Mouse (Mus musculus) heart, adult 2 months (tissue): ENCODE data around the gene Ccnd3. TPM values are rescaled to one million over a fixed set of nuclear protein-coding genes. Genes with fewer than 3 reads are reported as not detected.

Experiments used
- DNase-seq, 2 experiments: peaks; one replicate each; pipeline ENCODE4 v3.0.0; 2021
- H3K27ac ChIP-seq: fragments of 200-600 bp; 2 replicates; pipeline ENCODE4 v1.8.1; 2022
- H3K27me3 ChIP-seq: fragments of 200-500 bp; 2 replicates; pipeline ENCODE4 v1.6.1; 2012; ENCODE audit warnings: mild to moderate bottlenecking, low read length, inconsistent platforms, mixed read lengths; ENCODE audit not compliant: control insufficient read depth, insufficient read depth
- H3K36me3 ChIP-seq: fragments of 200-500 bp; 2 replicates; pipeline ENCODE4 v1.6.1; 2012; ENCODE audit warnings: low read length, inconsistent platforms; ENCODE audit not compliant: control insufficient read depth, insufficient read depth
- H3K4me1 ChIP-seq: fragments of 200-500 bp; 2 replicates; pipeline ENCODE4 v1.6.1; 2011; ENCODE audit warnings: low read length; ENCODE audit not compliant: control insufficient read depth, insufficient read depth
- H3K4me3 ChIP-seq: fragments of 200-600 bp; 2 replicates; pipeline ENCODE4 v1.8.1; 2022
- H3K79me2 ChIP-seq: fragments of 200-500 bp; replicated peaks from 2 replicates; pipeline ENCODE4 v1.6.1; 2012; ENCODE audit warnings: mild to moderate bottlenecking, inconsistent platforms, low read length, moderate library complexity, mixed read lengths; ENCODE audit not compliant: control insufficient read depth, insufficient read depth
- H3K9ac ChIP-seq: fragments of 200-500 bp; 2 replicates; pipeline ENCODE4 v1.6.1; 2012; ENCODE audit warnings: low read depth, mild to moderate bottlenecking, control low read depth, inconsistent platforms, low read length, mixed read lengths
- CTCF ChIP-seq: fragments of 200-600 bp; IDR thresholded peaks from 2 replicates; pipeline ENCODE4 v1.8.1; 2022; ENCODE audit warnings: antibody characterized with exemption, mild to moderate bottlenecking, moderate library complexity
- EP300 ChIP-seq: fragments of 200-500 bp; IDR thresholded peaks from 2 replicates; pipeline ENCODE4 v1.6.1; 2011; ENCODE audit warnings: low read depth, low read length, control low read depth; ENCODE audit not compliant: insufficient read depth
- POLR2A ChIP-seq: fragments of 200-500 bp; IDR thresholded peaks from 2 replicates; pipeline ENCODE4 v1.6.1; 2011; ENCODE audit warnings: mild to moderate bottlenecking, low read depth, low read length, control low read depth; ENCODE audit not compliant: insufficient read depth
- WGBS: fragments of 180-500 bp; shearing (Covaris S2); methylation state at CpG from one replicate; pipeline ENCODE4 v1.1.7; 2018; 5-methylcytosine and 5-hydroxymethylcytosine counted together
- intact Hi-C: fragments of 180-260 bp; cut with DNase I; formaldehyde crosslinking; loops from one replicate; pipeline ENCODE4 v1.15.1; 2025
- polyA plus RNA-seq: library from polyadenylated mRNA; depleted of rRNA; stranded (reverse); fragments of >200 nt; gene quantifications from 2 replicates; pipeline ENCODE4 v1.2.3, GENCODE M21; 2012
- total RNA-seq, 2 experiments: library from RNA; stranded (reverse); gene quantifications; 2 replicates each; pipeline ENCODE4 v1.2.3; 2021

Ccnd3 gene
- total and polyA plus RNA-seq, 3 experiments = 75.1 to 83.7 (median 75.9) TPM

DNA sequence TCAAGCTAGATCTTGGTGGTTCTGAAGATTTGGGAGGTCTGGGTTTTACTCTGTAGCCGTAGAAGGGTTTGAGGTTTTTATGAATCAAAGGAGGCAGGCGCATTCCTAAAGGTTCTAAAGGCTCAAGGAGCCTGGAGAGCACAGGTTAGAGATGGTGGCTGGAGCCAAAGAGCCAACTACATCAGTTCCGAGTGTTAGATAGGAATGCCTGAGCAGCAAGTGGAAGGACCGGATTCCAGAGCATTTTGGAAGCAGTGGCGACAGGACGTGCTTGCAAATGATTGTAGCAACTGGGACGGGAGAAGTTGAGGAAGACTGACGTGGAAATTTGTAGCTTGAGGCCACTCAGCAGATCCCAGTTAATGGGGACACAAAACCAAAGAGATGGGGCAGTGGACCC is 69.2 kb downstream of the Ccnd3 start:
- WGBS = 67% methylated on average over 8 of the region's 8 CpGs
- no peak overlapping the region for H3K27ac ChIP-seq
- intact Hi-C loops = no loop called here
- H3K27me3 ChIP-seq = no peaks in the 10 kb centered on the region
- no peak overlapping the region for H3K4me3 ChIP-seq
- H3K9ac ChIP-seq = no peak overlapping the region
- no peaks in the 10 kb centered on the region for H3K79me2 ChIP-seq
- no peaks in the 10 kb centered on the region for H3K36me3 ChIP-seq
- no peak for TF ChIP-seq CTCF
- TF ChIP-seq EP300 = no peak
- no peak for TF ChIP-seq POLR2A
- no peak for DNase-seq
- no peaks in the 10 kb centered on the region for H3K4me1 ChIP-seq

DNA sequence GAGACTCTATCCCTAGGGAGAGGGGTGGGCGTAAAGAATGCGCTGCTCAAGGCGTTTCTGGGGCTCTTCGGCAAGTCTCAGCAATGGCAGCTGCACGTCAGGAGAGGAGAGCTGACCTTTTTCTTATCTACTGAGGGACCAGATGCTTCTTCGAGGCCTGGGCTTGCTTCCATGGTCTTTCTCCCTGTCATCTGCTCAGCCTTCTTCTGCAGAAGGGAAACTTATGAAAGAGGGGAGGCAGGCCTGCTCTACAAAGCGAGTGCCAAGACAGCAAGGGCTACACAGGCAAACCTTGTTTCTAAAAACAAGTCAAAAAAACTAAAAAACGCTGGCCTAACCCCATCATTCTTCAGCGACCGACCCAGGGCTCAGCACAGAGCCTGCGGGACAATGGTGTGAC is 70.0 kb downstream of the Ccnd3 start:
- Histone ChIP-seq H3K36me3 (no peaks in the 10 kb centered on the region), H3K27me3 (no peaks in the 10 kb centered on the region), H3K79me2 (no peaks in the 10 kb centered on the region), H3K9ac (no peak overlapping the region), H3K27ac (no peak overlapping the region), H3K4me1 (no peaks in the 10 kb centered on the region), H3K4me3 (no peak overlapping the region)
- no peak for TF ChIP-seq POLR2A
- no peak for TF ChIP-seq CTCF
- no peak for TF ChIP-seq EP300
- WGBS = 56% methylated on average over 11 of the region's 11 CpGs
- intact Hi-C loops = no loop called here
- peak in 1 of 2 experiments; percentile 20 for DNase-seq

DNA sequence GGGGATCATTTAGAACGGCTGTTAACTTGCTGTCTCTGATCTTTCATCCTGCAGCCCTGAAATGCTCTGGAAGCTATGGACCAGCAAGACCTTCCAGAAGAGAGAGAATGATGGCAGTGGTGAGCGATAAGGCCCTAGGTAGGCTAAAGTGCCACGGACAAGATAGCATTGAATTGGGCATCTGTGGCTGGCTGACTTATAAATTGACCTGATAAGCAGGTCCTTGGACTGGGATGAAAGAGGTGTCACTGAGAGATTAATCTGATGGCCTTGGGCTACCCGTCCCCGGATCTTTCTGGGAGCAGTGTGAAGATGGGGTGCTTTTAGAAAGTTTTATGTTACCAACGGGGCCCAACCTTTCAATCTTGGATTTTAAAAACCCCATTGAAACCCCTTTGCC is 73.8 kb downstream of the Ccnd3 start:
- Histone ChIP-seq H3K79me2 (no peaks in the 10 kb centered on the region), H3K36me3 (no peaks in the 10 kb centered on the region), H3K27me3 (no peaks in the 10 kb centered on the region), H3K27ac (no peak overlapping the region), H3K4me3 (no peak overlapping the region), H3K9ac (no peak overlapping the region), H3K4me1 (no peaks in the 10 kb centered on the region)
- 87% methylated on average over 6 of the region's 6 CpGs for WGBS
- DNase-seq = no peak
- intact Hi-C loops = no loop called here
- no peak for TF ChIP-seq CTCF
- no peak for TF ChIP-seq EP300
- TF ChIP-seq POLR2A = no peak

DNA sequence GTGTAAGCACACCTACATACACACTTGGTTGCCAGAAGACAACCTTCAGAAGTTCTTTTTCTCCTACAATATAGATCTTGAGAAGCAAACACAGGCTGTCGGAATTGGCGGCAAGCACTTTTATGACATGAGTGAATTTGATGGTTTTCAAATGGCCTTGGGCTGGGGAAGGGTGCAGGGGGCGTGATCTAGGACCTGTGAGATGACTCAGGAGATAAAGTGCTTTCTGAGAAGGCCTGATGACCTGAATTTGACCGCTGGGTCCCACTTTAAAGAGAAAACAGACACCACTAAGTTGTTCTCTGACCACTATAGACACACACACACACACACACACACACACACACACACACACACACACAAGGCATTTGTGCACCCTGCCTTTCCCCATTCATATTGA is 76.1 kb downstream of the Ccnd3 start:
- Histone ChIP-seq H3K4me3 (no peak overlapping the region), H3K36me3 (no peaks in the 10 kb centered on the region), H3K79me2 (no peaks in the 10 kb centered on the region), H3K27ac (no peak overlapping the region), H3K4me1 (no peaks in the 10 kb centered on the region), H3K27me3 (no peaks in the 10 kb centered on the region), H3K9ac (no peak overlapping the region)
- 93% methylated on average over 4 of the region's 4 CpGs for WGBS
- no peak for TF ChIP-seq EP300
- no peak for TF ChIP-seq POLR2A
- TF ChIP-seq CTCF = no peak
- intact Hi-C loops = no loop called here
- no peak for DNase-seq

DNA sequence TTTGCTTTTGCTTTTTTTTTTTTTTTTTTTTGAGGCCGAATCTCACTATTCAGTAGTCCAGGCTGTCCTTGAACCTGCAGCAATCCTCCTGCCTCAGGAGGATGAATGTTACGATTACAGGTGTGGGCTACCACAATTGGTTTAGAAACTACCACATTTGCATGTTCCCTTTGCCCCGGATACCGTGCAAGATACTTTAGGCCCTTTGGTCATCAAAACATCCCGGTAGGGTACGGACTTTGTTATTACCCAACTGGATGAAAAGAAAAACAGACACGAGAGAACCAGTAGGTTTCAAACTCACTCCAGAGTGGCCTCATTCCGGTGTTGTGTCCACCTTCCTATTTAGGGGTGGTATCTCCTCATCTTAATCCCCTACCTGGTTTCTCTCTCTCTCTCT is 83.7 kb downstream of the Ccnd3 start:
- no peaks in the 10 kb centered on the region; the same call in 1 of the 2 replicates for H3K4me1 ChIP-seq
- no peak overlapping the region for H3K9ac ChIP-seq
- no peak for TF ChIP-seq EP300
- TF ChIP-seq CTCF = no peak
- no peaks in the 10 kb centered on the region for H3K36me3 ChIP-seq
- intact Hi-C loops = no loop called here
- no peaks in the 10 kb centered on the region for H3K79me2 ChIP-seq
- no peaks in the 10 kb centered on the region for H3K27me3 ChIP-seq
- H3K27ac ChIP-seq = no peak overlapping the region
- no peak overlapping the region for H3K4me3 ChIP-seq
- no peak for DNase-seq
- 86% methylated on average over 8 of the region's 8 CpGs for WGBS

DNA sequence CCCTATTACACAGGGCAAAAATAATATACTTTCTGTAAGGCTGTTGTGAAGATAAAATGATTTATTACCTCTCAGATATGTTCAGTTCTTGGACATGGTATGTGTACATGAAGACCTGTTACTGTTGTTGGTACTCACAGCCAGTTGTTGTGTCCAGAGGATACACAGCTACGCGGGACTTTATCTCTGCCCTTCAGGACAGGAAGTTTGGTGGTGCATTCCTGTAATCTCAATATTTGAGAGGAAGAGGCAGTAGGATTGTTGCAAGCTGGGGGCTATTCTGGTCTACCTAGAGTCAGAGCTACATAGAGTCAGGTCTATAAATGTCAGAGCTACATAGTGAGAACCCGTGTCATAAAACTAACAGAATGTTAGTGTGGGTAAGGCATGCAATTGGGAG is 86.2 kb downstream of the Ccnd3 start:
- Histone ChIP-seq H3K4me1 (peaks cover 4% of the 10 kb centered on the region), H3K79me2 (no peaks in the 10 kb centered on the region; the same call in 1 of the 2 replicates), H3K9ac (no peak overlapping the region), H3K27ac (no peak overlapping the region), H3K4me3 (no peak overlapping the region), H3K36me3 (no peaks in the 10 kb centered on the region), H3K27me3 (no peaks in the 10 kb centered on the region)
- TF ChIP-seq EP300 (no peak), POLR2A (no peak), CTCF (no peak)
- intact Hi-C loops = no loop called here
- 29% methylated on average over 3 of the region's 3 CpGs for WGBS
- DNase-seq = no peak
